Mouse (Mus musculus) heart, embryonic 12.5 days (tissue): ENCODE results near the gene Gm42906. TPM values are rescaled to one million over a fixed set of nuclear protein-coding genes. Genes with fewer than 3 reads are reported as not detected.

ENCODE experiments used
- ATAC-seq: fragments of 200-750 bp; cut with Nextera tagmentation; 2 replicates; pipeline ENCODE4 v1.8.0; 2017; ENCODE audit warnings: moderate TSS enrichment, moderate library complexity; ENCODE audit not compliant: insufficient number of reproducible peaks, low FRiP score
- H3K27ac ChIP-seq: fragments of 300-500 bp; sonication (generic); 2 replicates; pipeline ENCODE4 v1.5.1; 2016; ENCODE audit warnings: mild to moderate bottlenecking, moderate library complexity; ENCODE audit not compliant: poor library complexity, severe bottlenecking
- H3K27me3 ChIP-seq: fragments of 300-500 bp; sonication (generic); replicated peaks from 2 replicates; pipeline ENCODE4 v1.6.1; 2016; ENCODE audit warnings: mild to moderate bottlenecking, moderate library complexity
- H3K36me3 ChIP-seq: fragments of 300-500 bp; sonication (generic); 2 replicates; pipeline ENCODE4 v1.6.1; 2016; ENCODE audit warnings: mild to moderate bottlenecking, moderate library complexity
- H3K4me1 ChIP-seq: fragments of 300-500 bp; sonication (generic); replicated peaks from 2 replicates; pipeline ENCODE4 v1.6.1; 2016; ENCODE audit warnings: mild to moderate bottlenecking
- H3K4me2 ChIP-seq: fragments of 300-500 bp; sonication (generic); 2 replicates; pipeline ENCODE4 v1.6.1; 2016; ENCODE audit warnings: mild to moderate bottlenecking, moderate library complexity
- H3K4me3 ChIP-seq: fragments of 300-500 bp; sonication (generic); 2 replicates; pipeline ENCODE4 v1.5.1; 2016; ENCODE audit warnings: mild to moderate bottlenecking
- H3K9ac ChIP-seq: fragments of 300-500 bp; sonication (generic); 2 replicates; pipeline ENCODE4 v1.6.1; 2016; ENCODE audit warnings: mild to moderate bottlenecking, moderate library complexity
- H3K9me3 ChIP-seq: fragments of 300-500 bp; sonication (generic); replicated peaks from 2 replicates; pipeline ENCODE4 v1.6.1; 2016; ENCODE audit warnings: mild to moderate bottlenecking, moderate library complexity
- WGBS: fragments of 180-500 bp; shearing (Covaris S2); methylation state at CpG from one replicate; pipeline ENCODE4 v1.1.7; 2016; 5-methylcytosine and 5-hydroxymethylcytosine counted together
- polyA plus RNA-seq: library from polyadenylated mRNA; unstranded; fragments of >200 nt; fragmentation: Nextera tagmentation; extraction: Ambion mirVana; gene quantifications from 2 replicates; pipeline ENCODE4 v1.2.1, GENCODE M21; 2016

Gm42906 gene
- polyA plus RNA-seq, 1 experiment from 2014 or later: not detected

DNA sequence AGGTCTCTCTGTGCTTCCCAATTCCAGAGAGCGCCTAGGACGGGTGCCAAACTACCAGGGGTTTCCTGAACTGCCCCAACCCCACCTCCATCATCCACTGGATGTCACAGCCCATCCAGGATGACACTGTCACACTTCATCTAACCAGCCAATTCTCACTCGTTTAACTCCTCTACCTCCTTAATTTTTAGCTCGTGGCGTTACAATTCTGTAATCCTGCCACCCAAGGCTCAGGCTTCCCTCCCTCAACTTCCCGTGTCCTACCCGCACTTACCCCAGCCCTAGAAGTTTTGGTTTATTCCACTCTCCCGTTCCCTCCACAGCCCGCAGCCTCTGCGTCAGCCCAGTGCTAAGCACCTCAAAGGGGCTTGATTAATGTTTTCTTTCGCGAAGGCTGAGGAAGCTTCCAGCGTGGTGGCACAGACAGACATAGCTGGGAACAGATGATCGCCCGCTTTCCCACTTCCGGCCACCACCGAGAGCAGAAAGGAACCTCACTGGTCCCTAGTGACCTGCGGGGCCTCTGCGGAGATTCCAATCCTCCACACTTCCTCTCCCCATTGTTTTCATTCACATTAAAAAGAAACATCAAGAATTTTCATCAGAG lies 319.6 kb downstream of the Gm42906 start:
- peak overlapping the region; percentile 2; the same call in 1 of the 2 replicates for H3K4me3 ChIP-seq
- no peak overlapping the region for H3K27ac ChIP-seq
- no peaks in the 10 kb centered on the region for H3K36me3 ChIP-seq
- H3K4me1 ChIP-seq: peaks cover 14% of the 10 kb centered on the region
- H3K4me2 ChIP-seq: peak overlapping the region; percentile 33
- no peaks in the 10 kb centered on the region for H3K27me3 ChIP-seq
- no peaks in the 10 kb centered on the region for H3K9me3 ChIP-seq
- 50% methylated on average over 19 of the region's 19 CpGs for WGBS
- H3K9ac ChIP-seq: no peak overlapping the region
- ATAC-seq: no peak

DNA sequence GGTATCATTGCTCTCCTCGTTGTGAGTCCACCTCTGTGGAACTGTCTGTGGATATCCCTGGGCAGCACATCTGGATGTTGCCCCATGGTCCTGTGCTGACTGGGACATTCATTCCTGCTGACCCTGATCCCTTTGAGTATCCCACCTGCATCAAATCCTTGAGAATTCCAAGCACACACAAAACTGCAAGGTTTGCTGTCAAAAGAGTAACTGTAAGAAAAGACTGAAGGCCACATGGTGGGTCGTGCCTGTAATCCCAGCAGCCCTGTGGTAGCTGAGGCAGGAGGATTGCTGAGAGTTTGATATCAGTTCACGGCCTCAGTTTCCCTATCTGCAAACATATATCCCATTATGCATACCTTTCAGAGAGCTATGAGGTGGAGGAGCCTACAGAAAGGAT lies 321.1 kb downstream of the Gm42906 start:
- Histone ChIP-seq H3K27ac (no peak overlapping the region), H3K4me3 (no peak overlapping the region), H3K36me3 (no peaks in the 10 kb centered on the region), H3K4me2 (no peak overlapping the region), H3K9me3 (no peaks in the 10 kb centered on the region), H3K4me1 (peaks cover 14% of the 10 kb centered on the region), H3K9ac (no peak overlapping the region), H3K27me3 (no peaks in the 10 kb centered on the region)
- 84% methylated on average over 3 of the region's 3 CpGs for WGBS
- no peak for ATAC-seq

DNA sequence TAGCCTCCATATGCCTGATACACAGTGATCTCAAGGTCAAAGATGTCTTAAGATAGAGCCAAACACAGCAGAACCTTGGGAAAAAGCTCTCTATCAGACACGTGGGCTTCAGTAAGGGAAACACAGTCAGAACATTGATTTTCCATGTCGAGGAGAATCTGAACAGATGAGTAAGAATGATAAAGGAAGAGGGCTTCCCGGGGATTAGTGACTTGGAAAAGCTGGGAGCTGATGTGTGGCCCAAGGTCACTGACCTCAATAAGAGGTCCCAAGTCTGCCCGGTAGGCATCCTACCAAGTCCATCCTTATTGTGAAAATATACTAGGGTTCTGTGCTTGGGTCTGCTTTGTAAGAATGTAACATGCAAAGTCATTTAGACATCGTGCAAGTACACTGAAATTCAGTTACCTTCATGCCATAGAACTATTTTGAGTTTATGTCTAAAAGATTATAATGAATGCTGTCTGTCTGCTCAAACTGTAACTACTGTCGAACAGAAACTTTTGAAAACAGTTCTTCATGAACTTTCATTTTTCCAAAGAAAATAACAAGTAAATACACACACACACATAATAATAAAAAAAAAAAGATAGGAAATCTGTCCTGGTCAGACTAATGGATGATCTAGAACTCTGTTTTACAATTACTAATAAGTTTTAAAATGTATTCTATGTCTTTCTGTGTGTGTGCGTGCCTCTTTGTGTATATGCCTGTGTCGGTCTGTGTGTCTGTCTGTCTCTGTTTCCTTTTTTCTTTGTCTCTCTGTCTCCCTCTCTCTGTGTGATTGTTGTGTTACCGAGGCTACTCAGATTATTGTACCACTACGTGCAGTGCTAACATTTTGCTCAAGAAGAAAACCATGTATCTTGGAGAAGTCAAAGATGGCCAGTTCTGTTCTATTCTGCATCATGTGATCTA lies 322.6 kb downstream of the Gm42906 start:
- H3K27ac ChIP-seq: no peak overlapping the region; the same call in 1 of the 2 replicates
- no peak overlapping the region for H3K9ac ChIP-seq
- no peaks in the 10 kb centered on the region for H3K36me3 ChIP-seq
- ATAC-seq: no peak
- H3K4me2 ChIP-seq: no peak overlapping the region
- no peaks in the 10 kb centered on the region for H3K27me3 ChIP-seq
- peaks cover 14% of the 10 kb centered on the region for H3K4me1 ChIP-seq
- WGBS: 77% methylated on average over 10 of the region's 10 CpGs
- H3K9me3 ChIP-seq: no peaks in the 10 kb centered on the region
- H3K4me3 ChIP-seq: no peak overlapping the region

DNA sequence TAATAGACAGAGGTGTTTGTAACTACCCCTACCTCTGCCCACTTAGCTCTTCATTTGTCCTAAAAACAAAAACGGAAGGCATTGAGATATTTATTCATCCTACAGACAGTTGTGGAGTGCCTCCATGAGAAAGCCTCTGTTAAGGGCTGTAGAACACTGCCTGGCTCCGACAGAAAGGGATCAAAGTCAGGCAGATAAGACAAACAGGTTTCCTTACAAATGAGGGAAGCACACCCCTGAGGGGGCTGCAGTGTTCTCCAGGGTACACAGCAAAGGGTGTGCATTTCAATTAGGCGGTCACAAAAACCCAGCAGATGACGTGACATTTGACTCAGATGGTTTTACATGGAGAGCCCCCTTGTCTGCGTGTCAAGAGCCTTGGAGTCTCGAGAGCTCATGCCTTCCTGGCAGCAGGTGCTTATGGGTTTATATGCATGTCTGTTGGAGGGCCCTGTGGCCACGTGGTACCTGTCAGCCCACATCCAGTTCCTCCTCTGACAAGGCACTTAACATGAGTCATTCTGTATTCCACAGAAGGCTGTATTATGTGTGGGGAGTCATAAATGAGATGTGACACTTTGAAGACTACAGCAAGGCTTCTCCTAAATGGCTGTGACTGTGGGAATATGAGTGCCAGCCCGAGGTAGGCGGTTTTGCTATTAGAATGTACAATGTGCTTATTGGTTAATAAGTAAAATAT lies 323.5 kb downstream of the Gm42906 start:
- H3K4me2 ChIP-seq: no peak overlapping the region
- no peaks in the 10 kb centered on the region for H3K36me3 ChIP-seq
- no peak overlapping the region for H3K4me3 ChIP-seq
- WGBS: 51% methylated on average over 9 of the region's 9 CpGs
- 0 out of 2 replicates have a peak, but pooled peaks have one; percentile 48 for ATAC-seq
- H3K9me3 ChIP-seq: no peaks in the 10 kb centered on the region
- no peak overlapping the region for H3K9ac ChIP-seq
- no peak overlapping the region; the same call in 1 of the 2 replicates for H3K27ac ChIP-seq
- no peaks in the 10 kb centered on the region for H3K27me3 ChIP-seq
- peaks cover 14% of the 10 kb centered on the region for H3K4me1 ChIP-seq

DNA sequence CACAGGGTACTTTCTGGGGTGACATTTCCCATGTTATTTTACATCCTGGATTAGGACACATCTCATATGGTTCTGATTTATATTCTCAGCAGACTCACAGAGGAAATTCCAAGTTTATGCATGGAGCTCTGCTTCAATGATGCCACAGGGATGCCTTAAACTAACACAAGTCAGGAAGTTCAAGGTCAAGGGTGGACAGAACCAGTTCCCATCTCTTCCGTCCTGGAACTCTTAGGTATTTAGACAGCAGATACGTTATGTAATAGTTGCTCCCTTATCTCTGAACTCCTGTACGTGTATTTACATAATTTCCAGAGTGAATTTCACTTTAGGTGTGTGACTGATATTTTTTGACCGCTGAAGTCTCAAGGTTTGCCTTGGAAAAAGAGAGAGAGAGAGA lies 324.7 kb downstream of the Gm42906 start:
- peaks cover 14% of the 10 kb centered on the region for H3K4me1 ChIP-seq
- H3K4me2 ChIP-seq: no peak overlapping the region
- no peak overlapping the region for H3K27ac ChIP-seq
- no peak overlapping the region for H3K9ac ChIP-seq
- no peak for ATAC-seq
- no peaks in the 10 kb centered on the region for H3K36me3 ChIP-seq
- H3K4me3 ChIP-seq: no peak overlapping the region
- no peaks in the 10 kb centered on the region for H3K27me3 ChIP-seq
- no peaks in the 10 kb centered on the region for H3K9me3 ChIP-seq
- WGBS: 61% methylated on average over 4 of the region's 4 CpGs

DNA sequence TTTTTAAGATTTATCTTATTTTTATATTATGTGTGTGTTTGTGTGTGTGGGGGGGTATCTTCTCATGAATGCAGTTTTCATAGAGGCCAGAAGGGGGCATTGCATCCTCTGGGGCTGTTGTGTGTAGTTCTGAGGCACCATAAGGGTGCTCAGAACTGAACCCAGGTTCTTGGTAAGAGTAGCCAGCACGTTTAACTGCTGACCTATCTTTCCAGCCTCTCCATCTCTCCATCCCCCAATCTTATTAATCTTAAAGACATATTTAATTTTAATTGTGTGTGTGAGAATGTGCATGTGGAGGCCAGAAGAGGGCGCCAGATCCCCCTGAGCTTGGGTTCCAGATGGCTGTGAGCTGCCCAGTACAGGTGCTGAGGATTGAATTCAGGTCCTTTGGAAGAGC lies 325.7 kb downstream of the Gm42906 start:
- WGBS: 40% methylated on average over 2 of the region's 2 CpGs
- ATAC-seq: no peak
- Histone ChIP-seq H3K9ac (no peak overlapping the region), H3K4me2 (no peak overlapping the region), H3K4me3 (no peak overlapping the region), H3K27me3 (no peaks in the 10 kb centered on the region), H3K4me1 (peaks cover 11% of the 10 kb centered on the region; the same call in 1 of the 2 replicates), H3K27ac (no peak overlapping the region), H3K9me3 (no peaks in the 10 kb centered on the region), H3K36me3 (no peaks in the 10 kb centered on the region)

DNA sequence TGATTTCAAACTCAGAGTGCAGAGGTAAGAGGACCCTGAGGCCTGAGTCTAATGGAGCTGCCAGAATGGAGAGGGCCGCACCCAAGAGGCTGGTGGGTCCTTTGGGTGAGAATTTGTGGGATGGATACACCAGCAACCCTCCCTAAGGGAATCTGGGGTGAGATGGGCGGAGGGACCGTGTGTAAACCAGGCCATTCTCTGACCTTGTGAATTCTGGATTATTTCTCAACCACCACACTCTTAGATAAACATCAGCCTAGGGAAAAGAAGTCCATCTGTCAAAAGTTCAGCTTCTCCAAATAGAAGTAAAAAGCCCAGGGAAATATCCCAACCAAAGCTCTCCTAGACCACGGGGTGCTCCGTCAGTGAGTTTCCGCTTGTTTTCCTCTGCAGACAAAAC lies 332.0 kb downstream of the Gm42906 start:
- 0 out of 2 replicates have a peak, but pooled peaks cover 4% of the 10 kb centered on the region for H3K36me3 ChIP-seq
- no peak overlapping the region for H3K4me2 ChIP-seq
- WGBS: 84% methylated on average over 6 of the region's 6 CpGs
- 0 out of 2 replicates have a peak, but pooled peaks cover 2% of the 10 kb centered on the region for H3K4me1 ChIP-seq
- no peak overlapping the region for H3K4me3 ChIP-seq
- H3K27ac ChIP-seq: no peak overlapping the region
- H3K27me3 ChIP-seq: no peaks in the 10 kb centered on the region
- ATAC-seq: no peak
- H3K9me3 ChIP-seq: no peaks in the 10 kb centered on the region
- no peak overlapping the region for H3K9ac ChIP-seq

DNA sequence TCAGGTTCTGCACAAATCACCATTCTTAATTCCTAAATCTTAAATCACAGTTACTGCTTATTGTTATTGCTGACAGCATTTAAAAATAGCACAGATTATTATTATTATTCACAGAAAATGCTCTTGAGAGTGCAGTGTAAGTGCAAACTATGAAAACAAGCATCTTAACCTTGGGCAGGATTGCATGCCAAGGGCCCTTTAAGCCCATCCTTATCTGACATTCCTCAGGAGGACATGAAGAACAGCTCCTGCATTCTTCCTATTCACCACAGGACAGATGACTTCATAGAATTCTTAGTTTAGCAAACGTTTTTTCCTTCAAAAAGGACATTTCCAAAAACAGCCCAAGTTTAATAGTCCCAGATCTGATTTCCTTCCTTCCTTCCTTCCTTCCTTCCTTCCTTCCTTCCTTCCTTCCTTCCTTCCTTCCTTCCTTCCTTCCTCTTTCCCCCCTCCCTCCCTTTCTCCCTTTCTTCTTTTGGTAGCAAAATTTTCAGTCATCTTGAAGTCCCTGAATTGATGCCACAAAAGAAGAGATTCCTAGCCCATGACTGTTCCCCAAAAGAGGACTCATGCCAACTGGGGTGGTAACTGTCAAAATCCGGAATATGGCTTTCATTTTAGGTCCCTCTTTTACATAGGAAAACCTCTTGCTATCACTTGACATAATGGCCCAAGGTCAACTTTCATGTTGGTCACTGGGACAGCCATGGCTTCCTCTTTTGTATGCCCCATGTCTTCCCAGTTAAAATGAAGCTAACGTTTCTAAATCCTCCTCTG lies 334.9 kb downstream of the Gm42906 start:
- WGBS: 61% methylated on average over 3 of the region's 3 CpGs
- Histone ChIP-seq H3K36me3 (0 out of 2 replicates have a peak, but pooled peaks cover 4% of the 10 kb centered on the region), H3K4me1 (0 out of 2 replicates have a peak, but pooled peaks cover 6% of the 10 kb centered on the region), H3K4me2 (no peak overlapping the region), H3K27ac (no peak overlapping the region), H3K9ac (no peak overlapping the region), H3K27me3 (no peaks in the 10 kb centered on the region), H3K9me3 (no peaks in the 10 kb centered on the region), H3K4me3 (no peak overlapping the region)
- ATAC-seq: no peak

DNA sequence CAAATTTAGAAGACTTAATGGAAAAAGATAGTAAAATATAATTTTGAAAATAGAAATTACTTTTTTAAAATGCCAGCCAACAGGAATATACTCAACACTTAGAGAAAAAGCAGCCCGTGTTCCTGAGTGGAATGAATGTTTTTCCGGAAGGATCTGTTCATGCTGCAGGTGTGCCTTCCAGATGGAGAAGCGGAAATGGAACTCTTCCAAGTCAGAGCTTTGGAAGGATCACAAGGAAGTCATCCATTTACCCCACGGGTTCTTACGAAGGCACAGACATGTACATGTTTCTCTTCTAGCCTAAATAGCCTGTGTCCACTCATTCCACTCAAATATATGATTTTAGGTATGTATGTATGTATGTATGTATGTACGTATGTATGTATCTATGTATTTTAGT lies 337.0 kb downstream of the Gm42906 start:
- Histone ChIP-seq H3K4me1 (0 out of 2 replicates have a peak, but pooled peaks cover 15% of the 10 kb centered on the region), H3K36me3 (0 out of 2 replicates have a peak, but pooled peaks cover 4% of the 10 kb centered on the region), H3K27ac (no peak overlapping the region), H3K27me3 (no peaks in the 10 kb centered on the region), H3K4me3 (no peak overlapping the region), H3K9me3 (no peaks in the 10 kb centered on the region), H3K9ac (no peak overlapping the region), H3K4me2 (no peak overlapping the region)
- ATAC-seq: no peak
- 87% methylated on average over 6 of the region's 6 CpGs for WGBS

DNA sequence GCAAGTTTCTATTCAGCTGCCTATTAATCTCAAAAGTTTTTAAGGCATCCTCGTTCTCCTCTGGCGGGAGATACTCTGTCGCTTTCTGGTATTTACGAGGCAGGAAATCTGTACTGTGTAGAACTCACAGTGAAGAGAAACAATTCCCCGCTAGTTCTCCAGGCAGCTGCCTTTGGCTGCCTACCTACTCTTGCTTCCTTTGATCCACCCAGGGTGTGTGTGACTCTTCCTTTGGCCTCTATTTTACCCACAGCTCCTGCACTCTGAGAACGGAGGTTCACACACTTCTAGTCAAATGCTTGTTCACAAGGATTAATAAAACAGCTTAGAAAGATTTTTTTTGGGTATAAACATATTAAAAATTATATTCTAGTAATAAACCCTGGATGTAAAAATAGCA lies 338.8 kb downstream of the Gm42906 start:
- 67% methylated on average over 6 of the region's 6 CpGs for WGBS
- Histone ChIP-seq H3K4me2 (no peak overlapping the region), H3K4me1 (0 out of 2 replicates have a peak, but pooled peaks cover 15% of the 10 kb centered on the region), H3K4me3 (no peak overlapping the region), H3K9ac (no peak overlapping the region), H3K36me3 (0 out of 2 replicates have a peak, but pooled peaks cover 4% of the 10 kb centered on the region), H3K9me3 (no peaks in the 10 kb centered on the region), H3K27me3 (no peaks in the 10 kb centered on the region), H3K27ac (no peak overlapping the region)
- no peak for ATAC-seq
